Mouse (Mus musculus) embryonic facial prominence, embryonic 15.5 days (tissue): ENCODE measurements at regions not wholly inside any gene's neighbourhood (a gene's known extent, or its start where the extent isn't known, plus 50 kb on each side); places are given as distances from the start of the nearest gene placed in this dataset.

ENCODE experiments used
- ATAC-seq: fragments of 200-750 bp; cut with Nextera tagmentation; 2 replicates; pipeline ENCODE4 v1.8.0; 2017; ENCODE audit warnings: low read depth, moderate TSS enrichment; ENCODE audit not compliant: insufficient number of reproducible peaks, low FRiP score, low TSS enrichment
- H3K27ac ChIP-seq: fragments of 300-500 bp; sonication (generic); replicated peaks from 2 replicates; pipeline ENCODE4 v1.5.1; 2015; ENCODE audit warnings: mild to moderate bottlenecking, inconsistent platforms
- H3K27me3 ChIP-seq: fragments of 300-500 bp; sonication (generic); 2 replicates; pipeline ENCODE4 v1.6.1; 2015; ENCODE audit warnings: inconsistent platforms
- H3K36me3 ChIP-seq: fragments of 300-500 bp; sonication (generic); 2 replicates; pipeline ENCODE4 v1.6.1; 2015; ENCODE audit warnings: mild to moderate bottlenecking, inconsistent platforms
- H3K4me1 ChIP-seq: fragments of 300-500 bp; sonication (generic); 2 replicates; pipeline ENCODE4 v1.6.1; 2015; ENCODE audit warnings: inconsistent platforms
- H3K4me2 ChIP-seq: fragments of 300-500 bp; sonication (generic); replicated peaks from 2 replicates; pipeline ENCODE4 v1.6.1; 2015; ENCODE audit warnings: mild to moderate bottlenecking, inconsistent platforms
- H3K4me3 ChIP-seq: fragments of 300-500 bp; sonication (generic); replicated peaks from 2 replicates; pipeline ENCODE4 v1.5.1; 2015; ENCODE audit warnings: mild to moderate bottlenecking, inconsistent platforms
- H3K9ac ChIP-seq: fragments of 300-500 bp; sonication (generic); 2 replicates; pipeline ENCODE4 v1.6.1; 2015; ENCODE audit warnings: inconsistent platforms
- H3K9me3 ChIP-seq: fragments of 300-500 bp; sonication (generic); replicated peaks from 2 replicates; pipeline ENCODE4 v1.6.1; 2016; ENCODE audit warnings: inconsistent platforms
- WGBS: fragments of 180-500 bp; shearing (Covaris S2); methylation state at CpG from one replicate; pipeline ENCODE4 v1.1.7; 2015; 5-methylcytosine and 5-hydroxymethylcytosine counted together

- H3K27me3 ChIP-seq = no peaks in the 10 kb centered on the region
- no peak overlapping the region for H3K4me2 ChIP-seq
- no peak overlapping the region for H3K27ac ChIP-seq
- WGBS = 53% methylated on average over 6 of the region's 6 CpGs
- H3K36me3 ChIP-seq = no peaks in the 10 kb centered on the region
- no peak overlapping the region for H3K4me3 ChIP-seq
- H3K9me3 ChIP-seq = no peaks in the 10 kb centered on the region
- H3K4me1 ChIP-seq = no peaks in the 10 kb centered on the region
- no peak overlapping the region for H3K9ac ChIP-seq
- ATAC-seq = no peak
These were observed 297.0 kb upstream of the Gm10295 start for GRCm38 (mm10) chr7:71648314-71648713.

- no peaks in the 10 kb centered on the region for H3K36me3 ChIP-seq
- H3K27me3 ChIP-seq = no peaks in the 10 kb centered on the region
- 75% methylated on average over 3 of the region's 3 CpGs for WGBS
These were observed 295.7 kb upstream of the Gm10295 start for GRCm38 (mm10) chr7:71646944-71647343.

GRCm38 (mm10) chr7:71623048-71623447 lies 271.8 kb upstream of the Gm10295 start:
- no peaks in the 10 kb centered on the region for H3K4me1 ChIP-seq
- H3K36me3 ChIP-seq = no peaks in the 10 kb centered on the region
- H3K27ac ChIP-seq = no peak overlapping the region
- WGBS = 71% methylated on average over 13 of the region's 13 CpGs
- no peaks in the 10 kb centered on the region for H3K9me3 ChIP-seq
- no peak overlapping the region for H3K4me3 ChIP-seq
- no peak for ATAC-seq
- no peaks in the 10 kb centered on the region for H3K27me3 ChIP-seq
- no peak overlapping the region for H3K4me2 ChIP-seq
- H3K9ac ChIP-seq = no peak overlapping the region

More at GRCm38 (mm10) chr7:71646944-71647343, 295.7 kb upstream of the Gm10295 start:
- H3K27ac ChIP-seq = no peak overlapping the region
- no peak overlapping the region for H3K4me2 ChIP-seq
- no peaks in the 10 kb centered on the region for H3K9me3 ChIP-seq
- ATAC-seq = no peak
- no peak overlapping the region for H3K9ac ChIP-seq
- no peaks in the 10 kb centered on the region for H3K4me1 ChIP-seq
- no peak overlapping the region for H3K4me3 ChIP-seq

- no peak overlapping the region for H3K4me3 ChIP-seq
- H3K4me1 ChIP-seq = no peaks in the 10 kb centered on the region
- 40% methylated on average over 2 of the region's 2 CpGs for WGBS
- ATAC-seq = no peak
- H3K36me3 ChIP-seq = no peaks in the 10 kb centered on the region
- no peak overlapping the region for H3K27ac ChIP-seq
- no peaks in the 10 kb centered on the region for H3K9me3 ChIP-seq
- no peak overlapping the region for H3K9ac ChIP-seq
- no peaks in the 10 kb centered on the region for H3K27me3 ChIP-seq
- H3K4me2 ChIP-seq = no peak overlapping the region
These were observed 251.9 kb upstream of the Gm10295 start for GRCm38 (mm10) chr7:71603159-71603558.

- no peak for ATAC-seq
These were observed 245.5 kb upstream of the Gm10295 start for GRCm38 (mm10) chr7:71596780-71597179.

GRCm38 (mm10) chr7:71587626-71588025 lies 236.3 kb upstream of the Gm10295 start:
- H3K27ac ChIP-seq = no peak overlapping the region
- H3K4me1 ChIP-seq = no peaks in the 10 kb centered on the region
- no peak overlapping the region for H3K9ac ChIP-seq
- no peak for ATAC-seq
- no peaks in the 10 kb centered on the region for H3K9me3 ChIP-seq
- no peak overlapping the region for H3K4me3 ChIP-seq
- 54% methylated on average over 5 of the region's 5 CpGs for WGBS
- H3K4me2 ChIP-seq = no peak overlapping the region
- H3K36me3 ChIP-seq = no peaks in the 10 kb centered on the region
- H3K27me3 ChIP-seq = no peaks in the 10 kb centered on the region

More at GRCm38 (mm10) chr7:71596780-71597179, 245.5 kb upstream of the Gm10295 start:
- Histone ChIP-seq H3K4me1 (no peaks in the 10 kb centered on the region), H3K9ac (no peak overlapping the region), H3K4me3 (no peak overlapping the region), H3K27me3 (no peaks in the 10 kb centered on the region), H3K36me3 (no peaks in the 10 kb centered on the region), H3K4me2 (no peak overlapping the region), H3K9me3 (no peaks in the 10 kb centered on the region), H3K27ac (no peak overlapping the region)
- 85% methylated on average over 3 of the region's 3 CpGs for WGBS

- no peak for ATAC-seq
- H3K36me3 ChIP-seq = no peaks in the 10 kb centered on the region
- no peaks in the 10 kb centered on the region for H3K9me3 ChIP-seq
- no peaks in the 10 kb centered on the region for H3K27me3 ChIP-seq
- H3K4me1 ChIP-seq = no peaks in the 10 kb centered on the region
- H3K9ac ChIP-seq = no peak overlapping the region
- no peak overlapping the region for H3K4me2 ChIP-seq
- H3K27ac ChIP-seq = no peak overlapping the region
- no peak overlapping the region for H3K4me3 ChIP-seq
- 57% methylated on average over 1 of the region's 1 CpGs for WGBS
These were observed 232.3 kb upstream of the Gm10295 start for GRCm38 (mm10) chr7:71583443-71584055.

- Histone ChIP-seq H3K4me1 (no peaks in the 10 kb centered on the region), H3K4me3 (no peak overlapping the region), H3K27ac (no peak overlapping the region), H3K27me3 (no peaks in the 10 kb centered on the region), H3K9me3 (no peaks in the 10 kb centered on the region), H3K4me2 (no peak overlapping the region), H3K9ac (no peak overlapping the region), H3K36me3 (no peaks in the 10 kb centered on the region)
- no peak for ATAC-seq
- 23% methylated on average over 3 of the region's 3 CpGs for WGBS
These were observed 230.5 kb upstream of the Gm10295 start for GRCm38 (mm10) chr7:71581746-71582145.

GRCm38 (mm10) chr7:71560296-71560936 lies 209.1 kb upstream of the Gm10295 start:
- H3K27me3 ChIP-seq = no peaks in the 10 kb centered on the region
- ATAC-seq = no peak
- H3K27ac ChIP-seq = no peak overlapping the region
- no peak overlapping the region for H3K4me3 ChIP-seq
- H3K9ac ChIP-seq = no peak overlapping the region
- WGBS = 34% methylated on average over 2 of the region's 2 CpGs
- H3K36me3 ChIP-seq = no peaks in the 10 kb centered on the region
- no peaks in the 10 kb centered on the region for H3K9me3 ChIP-seq
- no peaks in the 10 kb centered on the region for H3K4me1 ChIP-seq
- no peak overlapping the region for H3K4me2 ChIP-seq

GRCm38 (mm10) chr7:71556473-71556872 lies 205.2 kb upstream of the Gm10295 start:
- no peak overlapping the region for H3K9ac ChIP-seq
- no peak overlapping the region for H3K4me2 ChIP-seq
- H3K4me1 ChIP-seq = no peaks in the 10 kb centered on the region
- no peak overlapping the region for H3K27ac ChIP-seq
- 83% methylated on average over 5 of the region's 5 CpGs for WGBS
- H3K4me3 ChIP-seq = no peak overlapping the region
- no peaks in the 10 kb centered on the region for H3K27me3 ChIP-seq
- H3K36me3 ChIP-seq = no peaks in the 10 kb centered on the region
- no peak; the same call in 1 of the 2 replicates for ATAC-seq
- H3K9me3 ChIP-seq = no peaks in the 10 kb centered on the region

- no peaks in the 10 kb centered on the region for H3K36me3 ChIP-seq
- H3K4me3 ChIP-seq = no peak overlapping the region
- no peak overlapping the region for H3K27ac ChIP-seq
- H3K4me1 ChIP-seq = no peaks in the 10 kb centered on the region
- no peaks in the 10 kb centered on the region for H3K9me3 ChIP-seq
- ATAC-seq = no peak
- no peaks in the 10 kb centered on the region for H3K27me3 ChIP-seq
- H3K4me2 ChIP-seq = no peak overlapping the region
- 74% methylated on average over 3 of the region's 3 CpGs for WGBS
- H3K9ac ChIP-seq = no peak overlapping the region
These were observed 204.2 kb upstream of the Gm10295 start for GRCm38 (mm10) chr7:71555476-71555875.
